Mouse (Mus musculus) skeletal muscle tissue, adult 2 months (tissue): ENCODE data around the gene Gm8220.
"Not testable (repeated sequence)": the region's sequence is repeated elsewhere in the genome, so short reads cannot be mapped to it uniquely, and the experiment has no call there.

Experiments used
- DNase-seq: peaks from one replicate; pipeline ENCODE4 v3.0.0-alpha.2; 2012; ENCODE audit warnings: low read depth, low spot score

Gm8220 gene

DNA sequence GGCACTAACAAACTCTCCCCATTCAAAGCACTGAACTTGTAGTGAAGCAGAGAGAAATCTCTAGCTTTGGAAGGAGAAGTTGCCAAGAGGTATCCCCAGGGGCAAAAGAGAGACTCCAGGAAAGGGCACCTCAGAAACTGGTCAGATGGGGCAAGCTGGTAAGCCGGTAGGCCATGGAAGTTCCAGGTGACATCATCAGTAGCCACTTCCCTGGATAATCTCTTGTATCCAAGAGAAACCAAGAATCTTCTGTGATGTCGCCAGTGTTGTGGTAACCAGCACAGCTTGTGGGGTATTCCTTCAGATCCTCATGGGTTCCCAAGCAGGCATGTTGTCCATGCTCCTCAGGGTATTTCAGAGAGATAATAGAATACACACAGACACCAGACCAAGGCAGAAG is at the start of gene Gm8220:
Gene Gm8220 (plus strand): TSS at position 301 of the 400 bp plus-strand sequence.
- not testable (repeated sequence) for DNase-seq

GRCm38 (mm10) chr14:44248039-44248438 is 37.3 kb upstream of the Gm8220 start:
- no peak for DNase-seq

DNA sequence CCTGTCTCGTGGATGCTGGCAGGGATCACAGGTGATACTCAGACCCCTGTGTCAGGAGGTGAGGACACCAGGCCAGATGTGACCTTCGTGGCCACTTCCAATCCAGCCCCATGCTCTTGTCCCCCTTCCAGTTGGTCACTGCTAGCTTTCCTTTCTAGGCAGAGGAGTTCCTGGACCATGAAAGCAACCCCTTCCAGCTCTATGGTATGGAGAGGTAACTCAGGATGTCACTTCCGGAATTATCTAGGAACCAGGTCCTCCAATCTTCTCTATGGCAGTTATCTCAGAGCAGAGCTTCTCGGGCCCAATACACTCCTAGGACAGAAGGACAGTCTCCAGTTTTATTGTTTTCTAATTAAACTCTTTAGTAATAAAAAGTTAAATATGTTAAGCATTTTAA is 26.7 kb downstream of the Gm8220 start:
- DNase-seq, result not testable (repeated sequence)

GRCm38 (mm10) chr14:44338484-44338883 is 53.1 kb downstream of the Gm8220 start, which contains the start of gene Gm5930:
Gene Gm5930, minus strand, starts transcription at chr14:44338584.
- DNase-seq, result not testable (repeated sequence)
